22 mouse cellular contexts compared by ENCODE assay signal in genomic region chr6:109552316-109552715, GRCm38 (mm10).
DNase-seq lines count a peak whose midpoint lies in the region; ATAC-seq and TF ChIP-seq lines count a peak whose summit lies in the region.
"Had no signal": no experiment of that assay in that cellular context is flagged by ENCODE, and none has a peak within 500 bp of the region (broad histone marks: within the 10 kb centered on the region; RNA-seq: fewer than 3 reads in every experiment).

No protein-coding gene starts in this region.

- no peak overlapping the region for H3K4me3 ChIP-seq in kidney, postnatal 0 days (replicated peaks; ENCODE audit: low read depth, low read length)
- no peak overlapping the region for H3K4me3 ChIP-seq in midbrain, embryonic 11.5 days (ENCODE audit: low read depth, low read length)
- no peak overlapping the region for H3K4me3 ChIP-seq in midbrain, embryonic 16.5 days (ENCODE audit: low read depth, low read length)

- no peak for ATAC-seq in kidney, postnatal 0 days (replicated peaks; ENCODE audit: low FRiP score, low read depth)
- no peak for ATAC-seq in midbrain, embryonic 11.5 days (ENCODE audit: low FRiP score)
- no peak for ATAC-seq in midbrain, embryonic 16.5 days
- ATAC-seq: activated CD4-positive, CD25-positive, alpha-beta regulatory T cell, adult 4 months; CD4-positive, CD25-positive, alpha-beta regulatory T cell, adult 4 months; Patski had no signal

- no peak for TF ChIP-seq CTCF in kidney, postnatal 0 days (IDR thresholded peaks at IDR 0.05; ENCODE audit: low read depth)

- peak; percentile 53 for DNase-seq in kidney, postnatal 0 days (ENCODE audit: low spot score)
- no peak for DNase-seq in kidney, postnatal 4 days
- DNase-seq in midbrain, embryonic 11.5 days (ENCODE audit: low spot score, missing footprints), result peak; percentile 79
- DNase-seq in fibroblast of lung, adult 2 months (ENCODE audit: low read depth), result peak; percentile 19
- peak; percentile 1 for DNase-seq in forelimb bud, embryonic 11.5 days (ENCODE audit: low read depth, low spot score)
- no peak for DNase-seq in heart, adult 18-20 months
- DNase-seq in cerebellum, postnatal 14 days, result no peak
- DNase-seq: adrenal gland, adult 2 months; adrenal gland, adult 8-10 months; adrenal gland, postnatal 10 days; adrenal gland, postnatal 14 days; adrenal gland, postnatal 25 days; adrenal gland, postnatal 36 days; B cell, adult 2 months; cerebellum, adult 11 months; cerebellum, adult 11-12 months had no signal

- H3K9ac ChIP-seq in kidney, postnatal 0 days (ENCODE audit: low read depth, low read length), result no peak overlapping the region
- no peak overlapping the region for H3K9ac ChIP-seq in midbrain, embryonic 11.5 days (ENCODE audit: low read length)
- H3K9ac ChIP-seq in midbrain, embryonic 16.5 days (ENCODE audit: low read depth, low read length), result no peak overlapping the region

- H3K4me1 ChIP-seq in kidney, postnatal 0 days (replicated peaks; ENCODE audit: insufficient read depth, low read length), result no peaks in the 10 kb centered on the region
- no peaks in the 10 kb centered on the region for H3K4me1 ChIP-seq in midbrain, embryonic 11.5 days (ENCODE audit: control insufficient read depth, insufficient read depth, low read length)
- H3K4me1 ChIP-seq in midbrain, embryonic 16.5 days (ENCODE audit: control insufficient read depth, insufficient read depth, low read length), result no peaks in the 10 kb centered on the region

- no peaks in the 10 kb centered on the region for H3K27me3 ChIP-seq in kidney, postnatal 0 days (ENCODE audit: insufficient read depth, low read length)
- H3K27me3 ChIP-seq in midbrain, embryonic 11.5 days (ENCODE audit: control insufficient read depth, insufficient read depth, low read length), result no peaks in the 10 kb centered on the region
- H3K27me3 ChIP-seq in midbrain, embryonic 16.5 days (ENCODE audit: control insufficient read depth, insufficient read depth, low read depth, low read length), result no peaks in the 10 kb centered on the region
- H3K27me3 ChIP-seq: CH12.LX, Patski had no signal

- no peaks in the 10 kb centered on the region for H3K9me3 ChIP-seq in kidney, postnatal 0 days (replicated peaks; ENCODE audit: low read length)
- H3K9me3 ChIP-seq in midbrain, embryonic 11.5 days (ENCODE audit: control insufficient read depth, low read length), result no peaks in the 10 kb centered on the region
- H3K9me3 ChIP-seq in midbrain, embryonic 16.5 days (replicated peaks; ENCODE audit: control insufficient read depth, low read length, poor library complexity, severe bottlenecking), result no peaks in the 10 kb centered on the region

- no peak overlapping the region for H3K4me2 ChIP-seq in kidney, postnatal 0 days (ENCODE audit: low read length)
- H3K4me2 ChIP-seq in midbrain, embryonic 11.5 days, result no peak overlapping the region
- H3K4me2 ChIP-seq in midbrain, embryonic 16.5 days (ENCODE audit: low read length), result no peak overlapping the region

- H3K27ac ChIP-seq in kidney, postnatal 0 days, result no peak overlapping the region
- H3K27ac ChIP-seq in midbrain, embryonic 11.5 days (ENCODE audit: low read depth, low read length), result no peak overlapping the region
- no peak overlapping the region for H3K27ac ChIP-seq in midbrain, embryonic 16.5 days (ENCODE audit: low read length)

- no peaks in the 10 kb centered on the region for H3K36me3 ChIP-seq in kidney, postnatal 0 days (ENCODE audit: insufficient read depth, low read length)
- no peaks in the 10 kb centered on the region for H3K36me3 ChIP-seq in midbrain, embryonic 11.5 days (ENCODE audit: control insufficient read depth, insufficient read depth, low read length)
- no peaks in the 10 kb centered on the region for H3K36me3 ChIP-seq in midbrain, embryonic 16.5 days (ENCODE audit: control insufficient read depth, insufficient read depth, low read length)
- H3K36me3 ChIP-seq: G1E had no signal

- WGBS in kidney, postnatal 0 days, result 58% methylated on average over 2 of the region's 2 CpGs
- 91% methylated on average over 2 of the region's 2 CpGs for WGBS in midbrain, embryonic 11.5 days
- 92% methylated on average over 2 of the region's 2 CpGs for WGBS in midbrain, embryonic 16.5 days

Comparison
In these comparisons a context has a peak if more than half of its experiments do, and no peak if none do; other contexts are left out.
1. DNase-seq: peak in kidney, postnatal 0 days (single experiment), midbrain, embryonic 11.5 days (single experiment), fibroblast of lung, adult 2 months (single experiment) and forelimb bud, embryonic 11.5 days (single experiment); none in kidney, postnatal 4 days (0 of 2), heart, adult 18-20 months (0 of 2) and cerebellum, postnatal 14 days (0 of 2).